Mouse (Mus musculus): ENCODE measurements at regions not wholly inside any gene's neighbourhood (a gene's known extent, or its start where the extent isn't known, plus 50 kb on each side); places are given as distances from the start of the nearest gene placed in this dataset.
A peak's percentile ranks its signal among the peaks of the same experiment; 100 is the strongest.
"Not testable (repeated sequence)": the region's sequence is repeated elsewhere in the genome, so short reads cannot be mapped to it uniquely, and the experiment has no call there.

DNA sequence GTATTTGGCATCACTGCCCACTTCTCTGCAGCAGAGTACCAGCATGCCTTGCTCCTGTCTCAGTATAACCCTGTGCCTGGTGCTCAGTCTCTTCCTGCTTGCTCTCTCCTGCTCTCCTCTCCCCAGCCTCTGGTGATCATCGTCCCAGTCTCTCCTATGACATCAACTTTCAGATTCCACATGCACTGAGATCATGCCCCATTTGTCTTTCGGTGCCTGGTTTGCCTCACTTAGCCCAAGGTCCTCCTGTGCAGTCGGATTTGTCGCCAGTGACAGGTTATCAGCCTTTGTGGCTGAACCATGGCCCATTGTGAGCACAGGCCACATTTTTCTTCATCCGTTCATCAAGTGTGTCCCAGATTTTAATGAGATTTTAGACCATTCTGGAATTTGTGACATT lies 314.0 kb downstream of the Diras2 start:
- DNase-seq: no peak

DNA sequence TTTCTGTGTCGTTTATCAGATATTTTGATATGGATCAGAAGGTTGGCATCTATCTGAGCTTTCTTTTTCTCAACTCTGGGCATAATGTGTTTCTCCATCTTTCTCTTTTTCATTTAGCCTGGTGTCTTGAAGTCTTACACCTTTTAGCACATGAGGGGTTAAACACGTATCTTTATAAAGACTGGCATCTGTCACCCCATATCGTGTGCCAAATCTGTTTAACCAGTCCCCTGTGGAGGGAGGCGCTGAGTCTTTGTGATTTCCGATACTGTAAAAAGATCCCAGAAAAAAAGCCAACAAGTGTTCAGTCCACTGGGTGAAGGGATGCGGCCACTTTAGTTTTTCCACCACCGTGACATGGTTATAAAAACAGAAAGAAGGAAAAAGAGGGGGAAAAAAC lies 313.3 kb downstream of the Diras2 start:
- DNase-seq: no peak

DNA sequence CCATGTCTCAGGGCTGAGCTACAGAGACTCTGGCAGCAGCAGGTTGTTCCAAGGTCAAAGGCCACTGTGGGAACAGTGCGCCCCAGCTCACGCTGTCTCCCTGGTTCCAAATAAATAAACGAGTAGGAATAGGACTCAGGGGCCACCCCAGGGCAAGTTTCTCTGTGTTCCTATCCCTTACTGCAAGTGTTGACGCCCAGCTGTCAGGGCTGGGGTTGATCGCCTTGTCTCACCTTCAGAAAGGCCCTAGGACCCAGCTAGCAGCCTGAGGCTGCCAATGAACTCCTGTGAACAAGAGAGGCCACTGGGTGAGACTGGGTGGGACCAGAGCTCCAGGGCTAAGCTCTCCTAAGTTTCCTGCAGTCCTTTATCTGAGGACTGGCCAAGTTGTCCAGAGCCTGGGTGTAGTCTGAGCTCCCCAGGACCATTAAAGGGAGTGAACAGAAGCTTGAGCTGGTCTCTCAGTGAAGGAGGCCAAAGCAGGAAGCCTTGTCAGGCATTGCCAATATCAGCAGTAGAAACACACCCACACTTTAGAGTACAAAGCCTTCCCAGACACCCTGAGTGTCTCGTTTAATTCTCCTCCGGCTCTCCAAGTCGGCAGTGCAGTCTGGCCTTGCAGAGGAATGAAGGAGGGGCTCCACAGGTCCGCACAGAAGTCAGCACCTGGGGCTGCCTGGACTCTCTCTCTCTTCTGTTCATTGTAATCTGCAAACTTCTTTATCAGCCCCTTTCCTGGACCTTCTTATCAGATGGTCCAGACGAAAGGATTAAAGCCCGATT lies 308.6 kb downstream of the Diras2 start:
- DNase-seq: no peak

DNA sequence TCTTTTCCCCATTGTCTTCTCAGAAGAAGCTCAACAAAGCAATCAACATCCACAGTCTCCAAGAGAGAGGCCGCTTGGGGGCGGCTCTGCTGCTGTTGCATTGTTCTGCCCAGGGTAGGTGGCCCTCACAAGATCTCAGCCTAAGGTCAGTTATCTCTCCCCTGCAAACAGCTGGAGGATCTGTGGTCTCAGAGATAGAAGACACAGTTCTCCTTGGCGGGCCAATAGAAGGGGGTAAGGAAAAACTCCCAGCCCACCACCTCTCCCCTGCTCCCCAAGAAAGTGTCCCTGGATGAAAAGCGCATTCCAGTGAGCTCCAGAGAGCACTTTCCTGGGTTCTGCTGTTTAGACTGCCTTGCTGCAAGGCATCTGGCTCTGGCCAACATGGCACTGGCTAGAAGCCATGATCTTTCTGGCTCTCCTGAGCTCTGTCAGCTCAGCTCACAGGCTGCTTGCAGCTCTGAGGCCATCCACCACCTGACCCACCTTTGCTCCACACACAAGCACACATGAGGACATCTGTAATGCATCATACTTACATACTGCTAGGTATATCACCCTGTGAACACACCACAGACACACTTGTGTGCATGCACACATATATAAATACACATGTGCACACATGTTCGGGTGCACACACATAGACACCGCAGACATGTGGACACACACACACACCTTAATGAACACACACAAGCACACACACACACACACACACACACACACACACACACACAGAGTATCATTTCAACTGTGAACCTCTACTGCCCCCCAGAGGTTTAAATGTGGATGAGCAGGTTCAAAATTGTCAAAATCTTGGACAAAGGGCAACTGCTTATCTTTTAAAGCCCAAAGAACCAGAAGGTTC lies 307.7 kb downstream of the Diras2 start:
- peak; percentile 18 to 38 for DNase-seq

DNA sequence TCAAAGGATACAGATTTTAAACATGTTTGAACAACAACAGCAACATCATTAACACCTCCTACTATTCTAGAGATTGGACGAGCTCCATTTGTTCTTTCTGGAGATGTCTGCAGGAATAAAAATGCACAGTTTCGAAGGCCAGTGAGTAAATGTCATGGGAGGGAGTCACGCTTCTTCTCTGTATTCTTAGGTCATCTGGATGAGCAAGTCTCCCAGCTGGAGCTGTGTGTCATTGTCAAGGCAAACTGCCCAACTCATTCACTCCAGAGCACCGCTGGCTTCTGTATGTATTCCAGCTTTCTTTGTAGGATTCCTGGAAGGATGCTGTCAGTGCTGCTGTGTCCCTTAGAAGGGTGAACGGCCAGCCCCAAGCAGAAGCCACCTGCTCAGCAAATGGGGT lies 297.1 kb downstream of the Diras2 start:
- peak in 1 of 2 experiments; percentile 25 for DNase-seq

DNA sequence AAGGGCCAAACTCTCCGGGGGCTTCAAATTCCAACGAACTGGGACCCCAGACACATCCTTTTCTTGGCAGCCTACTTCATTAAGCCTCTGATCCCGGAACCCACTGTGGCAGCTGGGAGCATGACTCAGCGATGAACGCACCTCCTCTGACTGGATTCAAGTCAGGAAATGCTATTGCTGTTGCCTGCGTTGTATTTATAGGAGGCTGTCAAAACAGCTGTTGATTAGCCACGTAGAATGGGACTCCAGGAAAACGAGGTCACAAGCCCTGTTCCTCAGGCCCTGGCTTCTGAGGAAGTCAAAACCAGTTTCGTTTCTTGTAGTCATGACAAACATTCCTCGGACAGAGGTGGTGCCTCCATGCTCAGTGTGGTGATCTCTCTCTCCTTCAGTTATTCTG lies 295.0 kb downstream of the Diras2 start:
- peak; percentile 26 to 54 for DNase-seq

DNA sequence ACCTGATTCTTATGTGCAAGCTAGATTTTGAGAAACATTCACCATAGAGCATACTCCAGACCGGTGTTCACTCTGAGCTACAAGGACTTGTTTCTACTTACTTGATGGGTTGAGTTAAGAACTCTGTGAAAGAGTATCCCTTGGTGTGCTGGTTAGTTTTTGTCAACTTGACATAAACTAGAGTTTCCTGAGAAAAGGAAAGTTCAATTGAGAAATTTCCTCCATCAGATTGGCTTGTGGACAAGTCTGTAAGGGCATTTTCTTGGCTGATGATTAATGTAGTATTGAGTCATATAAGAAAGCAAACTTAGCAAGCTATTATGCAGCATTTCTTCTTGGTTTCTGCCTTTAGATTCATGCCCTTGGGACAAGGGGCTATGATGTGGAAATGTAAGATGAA lies 291.5 kb downstream of the Diras2 start:
- no peak for DNase-seq

DNA sequence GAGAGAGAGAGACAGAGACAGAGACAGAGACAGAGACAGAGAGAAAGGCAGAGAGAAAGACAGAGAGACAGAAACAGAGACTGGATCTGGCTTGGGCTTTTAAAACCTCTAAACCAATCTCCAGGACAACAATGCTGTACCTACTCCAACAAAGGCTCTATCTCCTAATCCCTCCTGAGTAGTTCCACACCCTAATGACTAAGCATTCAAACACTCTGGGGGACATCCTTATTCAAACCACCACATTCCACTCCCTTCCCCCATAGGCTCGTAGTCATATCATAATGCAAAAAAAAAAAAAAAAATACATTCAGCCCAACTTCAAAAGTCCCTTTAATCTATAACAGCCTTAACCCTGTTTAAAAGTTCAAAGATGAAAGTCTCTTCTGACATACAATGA lies 289.3 kb downstream of the Diras2 start:
- DNase-seq: no peak

DNA sequence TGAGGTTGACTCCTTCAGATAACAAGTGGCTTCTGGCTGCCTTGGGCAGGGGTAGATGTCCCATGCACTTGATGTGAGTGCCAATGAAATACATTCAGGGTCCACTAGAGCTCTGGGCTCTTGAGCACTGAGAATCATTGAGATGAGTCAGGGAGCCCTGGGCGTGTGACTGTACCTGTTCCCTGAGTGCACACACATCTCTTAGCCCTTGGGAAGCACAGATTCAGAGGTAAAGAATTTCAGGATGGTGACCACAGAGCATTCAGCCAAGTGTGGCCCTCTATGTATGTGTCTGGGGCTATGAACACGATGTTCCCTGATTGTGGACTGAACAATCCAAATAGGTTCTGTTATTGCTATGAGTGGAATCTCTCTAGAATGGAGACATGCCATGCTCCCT lies 281.6 kb downstream of the Diras2 start:
- no peak for DNase-seq

DNA sequence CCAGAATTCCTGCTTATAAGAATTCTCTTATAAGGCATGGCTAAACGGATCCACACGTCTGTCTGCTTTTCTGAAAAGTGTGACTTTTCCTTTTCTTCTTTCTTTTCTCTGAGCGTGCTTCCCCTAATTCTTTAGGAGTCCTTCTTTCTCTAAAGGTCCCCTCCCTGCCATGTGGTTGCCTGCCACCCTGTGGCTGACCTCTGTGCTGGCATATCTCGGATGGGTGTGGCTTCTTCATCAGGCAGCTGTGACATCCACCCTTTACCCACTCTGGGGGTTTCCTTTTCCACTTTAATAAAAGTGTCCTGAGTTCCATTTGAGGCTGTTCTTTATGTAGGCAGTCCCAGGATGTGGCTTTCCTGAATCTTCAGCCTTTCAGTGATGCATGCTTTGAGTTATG lies 280.7 kb downstream of the Diras2 start:
- peak in 1 of 2 experiments; percentile 17 for DNase-seq

DNA sequence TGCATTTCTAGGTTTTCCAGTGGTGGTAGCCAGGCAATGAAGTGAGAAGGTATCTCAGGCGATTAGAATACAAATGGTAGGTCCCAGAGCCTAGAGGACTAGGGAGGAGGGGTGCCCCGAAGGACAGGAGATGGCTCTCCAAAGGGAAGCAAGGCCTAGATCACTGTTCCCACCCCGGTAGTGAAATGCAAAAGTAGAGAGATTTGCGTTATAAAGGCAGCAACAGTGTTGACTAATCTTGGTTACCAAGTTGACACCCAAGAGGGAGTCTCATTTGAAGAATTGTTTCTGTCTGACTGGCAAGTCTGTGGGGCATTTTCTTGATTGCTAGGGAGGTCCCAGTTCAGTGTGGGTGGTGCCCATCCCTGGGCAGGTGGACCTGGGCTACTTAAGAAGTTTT lies 278.8 kb downstream of the Diras2 start:
- no peak for DNase-seq

DNA sequence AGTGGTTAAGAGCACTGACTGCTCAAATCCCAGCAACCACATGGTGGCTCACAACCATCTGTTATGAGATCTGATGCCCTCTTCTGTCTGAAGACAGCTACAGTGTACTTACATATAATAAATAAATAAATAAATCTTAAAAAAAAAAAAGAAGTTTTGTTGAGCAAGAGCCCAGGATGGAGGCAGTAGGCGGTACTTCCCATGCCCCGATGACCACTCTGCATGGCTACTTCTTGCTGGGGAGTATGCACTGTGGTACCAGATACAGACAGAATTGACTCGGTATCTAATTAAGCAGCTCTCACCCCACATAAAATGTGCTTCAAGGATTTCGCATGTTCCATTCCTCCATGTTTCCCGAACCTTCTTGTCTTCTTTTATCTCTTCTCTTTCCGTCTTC lies 278.4 kb downstream of the Diras2 start:
- DNase-seq: not testable (repeated sequence)

DNA sequence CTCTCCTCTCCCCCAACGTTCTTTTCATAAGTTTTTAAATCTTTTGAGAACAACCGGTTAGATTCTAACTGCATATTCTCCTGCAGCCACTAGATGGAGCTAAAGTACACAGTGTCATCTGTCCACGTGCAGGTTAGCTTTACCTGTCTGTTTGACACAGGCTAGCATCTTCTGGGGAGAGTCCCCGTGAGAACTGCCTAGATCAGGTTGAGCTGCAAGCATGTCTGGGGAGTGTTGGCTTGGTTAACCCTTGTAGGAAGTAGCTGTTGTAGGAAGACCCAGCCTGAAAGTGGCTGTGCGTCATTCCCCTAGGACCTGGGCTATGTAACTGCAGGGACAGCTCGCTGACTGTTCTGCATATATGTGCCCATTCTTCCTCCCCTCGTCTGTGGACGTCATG lies 277.9 kb downstream of the Diras2 start:
- DNase-seq: peak in 1 of 2 experiments; percentile 27

DNA sequence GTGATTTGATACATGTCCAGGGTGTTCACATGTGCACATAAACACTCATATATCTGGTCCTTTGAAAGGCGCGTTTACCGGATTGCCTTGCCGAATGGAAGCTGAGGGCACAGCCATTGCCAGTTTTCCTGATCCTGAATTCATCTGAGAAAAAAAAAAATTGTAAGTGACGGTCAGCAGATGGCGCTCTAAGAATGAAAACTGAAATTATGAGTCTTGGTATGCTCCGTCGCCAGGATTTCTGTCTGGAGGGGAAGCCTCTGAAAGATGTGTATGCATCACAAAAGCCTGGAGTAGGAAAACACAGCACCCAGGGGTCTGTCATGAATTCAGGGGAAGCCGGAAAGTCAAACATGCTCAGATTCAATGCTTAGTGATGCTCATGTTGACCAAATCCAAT lies 276.9 kb downstream of the Diras2 start:
- DNase-seq: peak; percentile 39 to 53

DNA sequence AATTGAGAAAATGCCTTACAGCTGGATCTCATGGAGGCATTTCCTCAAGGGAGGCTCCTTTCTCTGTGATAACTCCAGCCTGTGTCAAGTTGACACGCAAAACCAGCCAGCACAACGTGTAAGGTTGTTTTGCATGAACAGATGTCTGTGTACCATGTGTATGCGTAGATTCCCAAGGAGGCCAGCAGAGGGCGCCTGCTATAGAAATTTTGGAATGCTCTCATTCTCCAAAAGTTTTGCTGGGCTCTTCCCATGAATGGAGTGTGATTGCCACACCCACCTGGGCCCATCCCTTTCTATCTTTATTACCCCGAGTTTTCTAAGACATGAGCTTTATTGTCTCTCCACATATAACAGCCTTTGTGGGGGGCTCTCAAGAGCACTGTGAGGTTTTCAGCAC lies 275.4 kb downstream of the Diras2 start:
- DNase-seq: peak; percentile 44 to 52

DNA sequence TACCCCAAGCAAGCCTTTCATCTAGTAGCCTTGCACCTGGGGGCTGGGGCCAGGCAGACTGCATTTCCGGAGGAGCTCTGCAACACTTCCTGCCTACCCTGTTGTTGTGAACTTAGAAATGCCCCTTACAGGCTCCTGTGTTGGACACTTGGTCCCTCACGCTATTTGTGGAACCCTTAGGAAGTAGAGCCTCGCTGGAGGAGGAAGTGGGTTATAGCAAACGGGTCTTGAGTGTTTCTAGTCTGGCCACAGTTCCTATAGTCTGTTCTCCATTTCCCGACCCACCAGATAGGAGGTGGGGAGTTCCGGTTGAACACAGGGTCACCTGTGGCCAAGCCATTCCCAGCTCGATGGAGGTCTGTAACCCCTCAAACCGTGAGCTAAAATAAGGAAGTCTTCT lies 272.7 kb downstream of the Diras2 start:
- DNase-seq: no peak

DNA sequence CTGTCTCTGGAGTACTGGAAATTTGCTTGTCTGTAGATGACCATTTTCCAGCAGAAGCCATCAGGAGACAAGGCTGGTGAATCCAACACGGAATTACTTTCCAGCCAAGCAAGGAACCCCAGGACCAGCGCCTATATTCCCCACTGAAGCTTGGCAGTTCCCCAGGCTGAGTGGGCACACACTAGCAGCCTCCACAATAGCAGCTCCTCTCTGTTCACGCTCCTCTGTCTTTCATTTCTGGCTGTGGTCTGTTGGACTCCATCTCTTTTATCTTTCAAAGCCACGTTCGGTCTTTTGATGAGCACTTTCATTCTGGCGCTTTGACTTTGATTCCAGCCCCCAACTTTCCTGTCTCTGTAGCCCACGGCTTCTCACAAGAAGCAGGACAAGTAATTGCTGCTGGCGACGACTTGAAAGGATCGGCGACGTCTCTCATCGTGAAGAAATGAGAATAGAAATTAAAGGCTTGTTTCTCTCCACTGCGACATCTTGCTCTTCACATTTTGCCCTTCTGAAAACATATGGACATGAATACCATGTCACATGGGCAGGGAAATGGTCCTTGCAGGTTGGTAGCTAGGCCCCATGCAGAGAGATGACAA lies 268.0 kb downstream of the Diras2 start:
- no peak for DNase-seq

DNA sequence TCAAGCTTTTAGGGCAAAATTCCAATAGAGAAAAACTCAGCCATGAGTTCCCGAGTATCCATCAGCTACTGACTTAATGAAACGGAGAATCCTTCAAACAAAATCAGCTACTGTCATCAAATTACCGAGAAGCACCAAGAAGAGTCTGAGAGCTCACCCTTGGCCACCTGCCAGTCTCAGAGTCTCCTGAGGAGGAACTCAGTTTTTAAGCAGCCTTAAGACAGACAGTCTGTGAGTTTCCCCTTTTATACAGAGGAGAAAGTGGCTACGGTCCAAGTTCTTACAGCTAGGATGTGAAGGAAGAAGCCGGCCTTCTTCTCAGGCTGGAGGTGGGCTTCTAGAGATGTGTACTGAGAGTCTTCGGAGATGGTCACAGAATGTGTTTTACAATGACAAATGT lies 262.8 kb downstream of the Diras2 start:
- no peak for DNase-seq

DNA sequence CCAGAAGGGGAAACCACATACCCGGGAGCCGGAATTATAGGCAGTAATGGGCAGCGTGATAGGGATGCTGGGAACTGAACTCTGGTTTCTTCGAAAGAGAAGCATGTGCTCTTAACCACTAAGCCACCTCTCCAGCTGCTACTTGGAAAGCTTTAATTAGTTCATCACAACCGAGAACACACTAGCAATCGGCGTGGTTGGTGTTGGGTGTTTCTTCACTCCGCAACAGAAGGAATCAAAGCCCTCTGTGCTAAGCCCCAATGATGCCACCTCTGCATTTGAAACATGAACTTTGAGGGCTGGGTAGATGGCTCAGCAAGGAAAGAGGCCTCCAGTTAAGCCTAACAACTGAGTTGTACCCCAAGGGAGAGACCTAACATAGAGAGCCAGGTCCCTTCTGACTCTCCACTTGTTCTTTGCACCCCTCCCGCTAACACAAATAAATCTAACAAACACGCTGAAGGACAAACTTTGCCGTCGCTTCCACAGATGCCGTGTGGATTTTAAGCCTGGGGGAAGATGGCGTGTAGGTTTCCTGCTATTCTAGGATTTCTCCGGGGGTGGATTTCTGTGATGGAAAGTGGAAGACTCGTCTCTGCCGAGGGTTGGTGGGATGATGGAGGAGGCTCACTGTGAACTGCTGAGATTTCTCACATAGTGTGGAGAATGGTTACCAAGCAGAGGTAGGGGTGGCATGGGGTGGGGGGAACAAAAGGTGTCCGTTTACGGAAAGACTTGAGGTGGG lies 257.4 kb downstream of the Diras2 start:
- no peak for DNase-seq

DNA sequence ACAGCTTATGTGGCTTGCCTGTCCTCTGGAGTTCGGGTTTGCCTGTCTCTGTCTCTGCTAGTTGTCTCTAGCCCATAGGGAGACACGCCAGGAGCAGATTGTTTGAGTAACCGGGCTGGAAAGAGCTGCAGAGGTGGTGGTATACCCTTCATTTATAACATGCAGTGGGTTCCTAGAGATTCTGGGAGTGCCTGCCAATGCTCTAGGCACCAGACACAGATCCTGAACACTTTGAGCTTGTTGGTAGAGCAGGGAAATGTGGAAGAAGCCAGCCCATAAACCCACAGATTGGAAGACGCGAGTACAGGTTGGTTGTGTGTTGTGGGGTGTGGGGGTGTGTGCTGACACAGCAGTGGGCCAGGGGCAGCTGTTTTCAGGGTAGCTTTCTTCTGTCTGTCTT lies 255.9 kb downstream of the Diras2 start:
- DNase-seq: no peak

DNA sequence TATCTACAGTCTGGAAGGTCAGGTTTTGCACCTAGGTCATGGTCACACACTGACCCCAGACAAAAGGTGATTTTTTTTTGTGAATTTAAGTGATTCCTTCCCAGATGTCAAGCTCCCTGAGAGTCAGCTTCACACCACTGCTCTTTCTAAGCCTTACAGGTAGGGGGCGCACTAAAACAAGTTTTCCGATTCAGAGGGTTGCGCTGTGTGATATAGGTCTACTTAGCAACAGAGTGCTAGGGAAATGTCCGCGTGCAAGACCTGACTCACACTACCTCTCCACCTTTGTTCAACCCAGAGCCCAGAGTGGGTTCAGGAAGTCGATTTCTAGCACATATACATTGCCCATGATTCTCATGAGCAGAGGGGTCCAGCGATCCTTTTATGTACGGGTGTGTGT lies 255.4 kb downstream of the Diras2 start:
- peak; percentile 41 to 54 for DNase-seq

DNA sequence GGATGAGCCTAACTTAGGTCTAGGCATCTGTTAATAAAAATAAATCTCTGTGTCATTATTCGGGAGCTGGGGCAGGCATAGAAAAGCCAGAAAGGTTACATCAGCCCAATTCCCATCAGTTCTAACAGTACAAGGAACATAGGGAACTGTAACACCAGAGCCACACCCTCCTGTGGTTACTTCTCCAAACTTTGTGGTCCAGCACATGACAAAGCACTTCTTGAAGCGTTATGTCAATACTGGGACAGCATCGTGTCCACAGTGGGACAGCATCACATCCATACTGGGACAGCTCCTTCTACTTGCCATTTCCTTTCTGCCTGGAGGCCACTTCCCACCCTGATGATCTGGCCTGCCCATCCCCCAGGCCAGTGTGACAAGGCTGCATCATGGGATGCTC lies 253.9 kb downstream of the Diras2 start:
- DNase-seq: no peak

DNA sequence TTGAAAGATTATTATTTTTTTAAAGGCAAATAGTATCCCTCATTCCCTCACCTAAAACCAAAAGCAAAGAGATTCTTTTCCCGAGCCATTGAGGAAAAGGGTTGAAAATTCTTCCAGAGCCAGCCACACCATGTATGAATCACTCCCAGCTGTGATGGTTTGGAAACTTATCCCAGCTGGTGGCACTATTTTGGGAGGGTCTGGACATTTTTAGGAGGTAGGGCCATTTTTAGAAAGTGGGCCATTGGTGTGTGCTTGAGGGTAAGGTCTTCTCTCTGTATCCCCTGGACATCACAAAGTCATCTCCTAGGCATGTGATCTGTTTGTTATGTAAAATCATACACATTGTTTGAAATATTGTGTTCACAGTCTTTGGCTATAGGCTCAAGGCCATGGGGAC lies 252.2 kb downstream of the Diras2 start:
- DNase-seq: no peak

Data from kidney, postnatal 4 days (tissue).